Mouse (Mus musculus) E14TG2a.4 (cell line): ENCODE measurements around the gene 1110065P20Rik.

Experiments used
- H3K27me3 ChIP-seq: 2 replicates; pipeline ENCODE4 v1.6.1; 2014; ENCODE audit warnings: low read length, control low read depth; ENCODE audit not compliant: insufficient read depth
- H3K36me3 ChIP-seq: 2 replicates; pipeline ENCODE4 v1.6.1; 2014; ENCODE audit warnings: low read length, control low read depth; ENCODE audit not compliant: insufficient read depth
- H3K4me1 ChIP-seq: replicated peaks from 2 replicates; pipeline ENCODE4 v1.6.1; 2014; ENCODE audit warnings: low read depth, low read length, control low read depth
- H3K4me3 ChIP-seq: replicated peaks from 2 replicates; pipeline ENCODE4 v1.5.1; 2014; ENCODE audit warnings: mild to moderate bottlenecking, low read length
- H3K9me3 ChIP-seq: 2 replicates; pipeline ENCODE4 v1.6.1; 2014; ENCODE audit warnings: low read length, control low read depth
- CTCF ChIP-seq: conservative IDR thresholded peaks from 2 replicates; pipeline ENCODE4 v1.5.1; 2014; ENCODE audit warnings: low read length
- NANOG ChIP-seq: IDR thresholded peaks from 2 replicates; pipeline ENCODE4 v1.6.1; 2014; ENCODE audit warnings: borderline replicate concordance, low read length, mixed read lengths
- POU5F1 ChIP-seq: IDR thresholded peaks from 2 replicates; pipeline ENCODE4 v1.6.1; 2014; ENCODE audit warnings: low read length, borderline replicate concordance

Gene 1110065P20Rik

DNA sequence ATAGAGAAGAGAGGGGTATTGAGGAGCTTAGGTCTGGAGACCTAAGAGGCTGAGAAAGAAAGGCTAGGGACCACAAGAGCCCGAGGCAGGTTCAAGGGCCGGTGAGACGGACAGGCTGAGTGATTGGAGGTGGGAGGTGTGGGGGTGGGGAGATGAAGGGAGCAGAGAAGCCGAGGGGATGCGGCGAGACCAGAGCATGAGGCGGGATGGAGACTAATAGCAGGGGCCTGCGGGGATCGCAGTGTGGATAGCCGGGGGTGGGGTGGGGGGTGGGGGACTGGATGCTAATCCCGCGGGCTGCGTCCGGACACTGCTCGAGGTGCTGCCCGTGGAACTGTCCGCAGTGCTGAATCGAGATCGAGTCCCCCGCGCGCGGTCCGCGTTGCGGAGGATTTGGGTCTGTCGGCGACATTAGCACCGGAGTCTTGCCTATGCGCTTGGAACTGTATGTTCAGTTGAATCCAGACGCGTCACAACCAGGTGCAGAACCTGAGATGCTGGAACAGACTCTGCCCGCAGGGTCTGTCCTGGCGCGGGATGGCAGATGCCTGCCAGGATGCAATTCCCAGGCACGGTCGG is 31.2 kb upstream of the 1110065P20Rik start:
- peaks cover 45% of the 10 kb centered on the region for H3K4me1 ChIP-seq
- no peaks in the 10 kb centered on the region for H3K36me3 ChIP-seq
- H3K27me3 ChIP-seq, result peaks cover 86% of the 10 kb centered on the region
- peak overlapping the region; percentile 80 for H3K4me3 ChIP-seq
- TF ChIP-seq NANOG, result no peak
- TF ChIP-seq POU5F1, result no peak
- peaks cover 6% of the 10 kb centered on the region for H3K9me3 ChIP-seq

DNA sequence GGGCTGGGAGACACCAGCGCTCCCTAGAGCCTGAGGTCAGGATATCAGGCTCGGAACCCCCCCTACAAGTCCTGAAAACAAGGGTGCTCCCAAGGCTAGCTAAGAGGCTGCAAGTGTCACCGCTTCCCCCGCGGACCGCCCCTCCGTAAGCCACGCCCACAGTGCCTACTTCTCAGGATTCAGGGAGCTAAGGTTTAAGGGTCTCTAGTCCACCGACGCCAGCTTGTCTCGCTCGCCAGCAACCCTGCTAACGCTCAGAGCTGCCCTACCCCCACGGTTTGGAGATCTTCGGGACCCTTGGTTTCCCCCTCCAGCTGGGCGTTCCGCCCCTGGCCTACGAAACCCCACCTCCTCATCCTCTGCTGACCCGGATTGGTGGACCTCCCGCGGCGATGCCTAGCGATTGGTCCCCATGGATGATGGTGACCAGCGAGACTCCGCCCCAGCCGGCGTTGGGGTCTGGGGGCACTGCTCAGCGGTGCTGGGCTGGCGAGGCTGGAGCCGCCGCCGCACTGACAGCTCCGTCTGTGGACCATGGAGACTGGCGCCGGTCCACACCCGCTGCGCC is 30.4 kb upstream of the 1110065P20Rik start:
- H3K9me3 ChIP-seq, result peaks cover 6% of the 10 kb centered on the region
- H3K36me3 ChIP-seq, result no peaks in the 10 kb centered on the region
- peaks cover 78% of the 10 kb centered on the region for H3K27me3 ChIP-seq
- H3K4me3 ChIP-seq, result peak overlapping the region; percentile 80
- peaks cover 45% of the 10 kb centered on the region for H3K4me1 ChIP-seq
- TF ChIP-seq NANOG (no peak), CTCF (no peak), POU5F1 (no peak)

GRCm38 (mm10) chr4:124880599-124880998 is 29.6 kb upstream of the 1110065P20Rik start, which contains the start of gene Epha10:
Gene Epha10, plus strand, starts transcription at chr4:124880899.
- Histone ChIP-seq H3K4me3 (peak within 1 kb of the TSS; percentile 80), H3K27me3 (peaks cover 70% of the 10 kb centered on the region)
- TF ChIP-seq NANOG (no peak), POU5F1 (no peak), CTCF (no peak)

GRCm38 (mm10) chr4:124872719-124873118 is 21.7 kb upstream of the 1110065P20Rik start:
- Histone ChIP-seq H3K36me3 (no peaks in the 10 kb centered on the region), H3K27me3 (no peaks in the 10 kb centered on the region; the same call in none of the 2 replicates), H3K9me3 (no peaks in the 10 kb centered on the region), H3K4me1 (0 out of 2 replicates have a peak, but pooled peaks cover 4% of the 10 kb centered on the region), H3K4me3 (no peak overlapping the region)
- TF ChIP-seq CTCF (peak; percentile 99), NANOG (no peak), POU5F1 (no peak)

More at GRCm38 (mm10) chr4:124880599-124880998, 29.6 kb upstream of the 1110065P20Rik start, which contains the start of gene Epha10:
- H3K4me1 ChIP-seq, result peaks cover 38% of the 10 kb centered on the region
- no peaks in the 10 kb centered on the region for H3K36me3 ChIP-seq
- peaks cover 6% of the 10 kb centered on the region for H3K9me3 ChIP-seq

DNA sequence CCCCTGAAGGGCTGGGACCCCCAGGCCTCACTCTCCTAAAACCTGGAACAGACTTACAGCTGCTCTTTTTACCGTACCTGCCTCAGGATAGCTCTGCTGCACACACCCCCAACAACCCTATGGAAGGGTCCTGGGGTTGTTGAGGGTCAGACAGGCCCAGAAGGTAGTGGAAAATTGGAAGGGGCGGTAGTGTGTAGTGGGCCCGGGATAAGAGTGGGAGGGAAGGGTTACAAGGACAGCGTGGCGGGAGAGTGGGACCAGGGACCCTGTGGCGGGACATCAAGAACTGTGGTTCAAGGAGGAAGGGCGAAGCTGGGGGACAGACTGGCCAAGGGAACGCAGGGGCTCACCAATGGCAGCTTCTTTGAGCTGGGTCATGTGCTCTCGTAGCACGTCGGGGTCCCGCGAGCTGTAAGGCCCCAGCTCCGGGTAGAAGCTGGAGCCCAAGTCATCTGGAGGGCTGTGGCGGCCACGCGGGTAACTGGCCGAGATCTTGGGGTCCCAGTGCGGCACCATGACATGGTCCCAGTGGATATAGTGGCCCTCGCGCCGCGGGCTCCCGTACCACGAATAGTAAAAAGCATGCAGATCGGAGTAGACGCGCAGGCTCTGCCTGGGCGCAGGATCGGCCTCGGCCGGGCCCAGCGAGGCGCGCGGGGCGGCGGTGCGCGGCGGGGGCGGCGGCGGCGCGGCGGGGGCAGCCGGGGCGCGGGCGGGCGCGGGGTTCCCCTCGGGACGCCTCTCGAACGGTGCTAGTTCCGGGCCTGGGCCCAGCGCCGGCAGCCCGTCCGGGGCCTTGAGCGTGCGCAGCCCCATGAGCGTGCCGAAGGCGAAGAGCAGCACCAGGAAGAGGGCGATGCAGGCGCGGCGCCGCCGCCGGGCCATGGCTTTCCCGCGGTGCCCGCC is 10.5 kb upstream of the 1110065P20Rik start, which contains the start of gene Maneal:
TSS of gene Maneal (minus strand) at position 889 of the 906 bp plus-strand sequence.
- H3K36me3 ChIP-seq, result peaks cover 36% of the 10 kb centered on the region
- peaks cover 8% of the 10 kb centered on the region; the same call in 1 of the 2 replicates for H3K27me3 ChIP-seq
- no peaks in the 10 kb centered on the region for H3K9me3 ChIP-seq
- peaks cover 37% of the 10 kb centered on the region for H3K4me1 ChIP-seq
- no peak for TF ChIP-seq POU5F1
- no peak for TF ChIP-seq NANOG
- no peak for TF ChIP-seq CTCF
- peak within 1 kb of the TSS; percentile 83 for H3K4me3 ChIP-seq

GRCm38 (mm10) chr4:124860446-124860845 is 9.4 kb upstream of the 1110065P20Rik start:
- Histone ChIP-seq H3K4me1 (peaks cover 48% of the 10 kb centered on the region), H3K9me3 (no peaks in the 10 kb centered on the region), H3K4me3 (no peak overlapping the region), H3K36me3 (peaks cover 47% of the 10 kb centered on the region), H3K27me3 (peaks cover 8% of the 10 kb centered on the region; the same call in 1 of the 2 replicates)
- TF ChIP-seq NANOG (no peak), CTCF (no peak), POU5F1 (no peak)

DNA sequence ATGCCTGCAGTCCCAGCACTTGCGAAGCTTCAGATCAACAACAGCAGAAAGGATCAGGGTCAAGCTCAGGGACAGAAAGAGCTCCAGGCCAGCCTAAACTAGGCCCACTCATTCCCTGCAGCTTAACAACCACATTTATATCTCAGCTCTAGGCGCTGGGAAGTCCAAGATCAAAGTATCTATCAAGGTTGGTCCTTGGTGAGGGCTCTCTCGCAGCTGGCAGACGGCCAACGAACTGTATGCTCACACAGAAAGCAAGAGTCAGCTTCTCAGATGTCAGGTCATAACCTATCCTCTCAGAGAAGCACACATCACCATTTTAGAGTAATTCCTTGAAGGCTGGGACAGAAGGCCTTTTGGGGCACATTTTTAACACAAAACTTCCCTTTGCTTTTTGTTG is 7.4 kb upstream of the 1110065P20Rik start:
- Histone ChIP-seq H3K27me3 (peaks cover 8% of the 10 kb centered on the region; the same call in 1 of the 2 replicates), H3K36me3 (peaks cover 67% of the 10 kb centered on the region), H3K9me3 (no peaks in the 10 kb centered on the region), H3K4me3 (no peak overlapping the region), H3K4me1 (peaks cover 64% of the 10 kb centered on the region)
- TF ChIP-seq POU5F1 (no peak), NANOG (no peak), CTCF (no peak)

GRCm38 (mm10) chr4:124856294-124856693 is 5.3 kb upstream of the 1110065P20Rik start:
- H3K9me3 ChIP-seq, result no peaks in the 10 kb centered on the region
- TF ChIP-seq POU5F1 (no peak), CTCF (no peak), NANOG (no peak)
- 0 out of 2 replicates have a peak overlapping the region, but pooled peaks have one; percentile 17 for H3K4me3 ChIP-seq
- H3K36me3 ChIP-seq, result peaks cover 85% of the 10 kb centered on the region
- H3K27me3 ChIP-seq, result peaks cover 5% of the 10 kb centered on the region; the same call in 1 of the 2 replicates
- H3K4me1 ChIP-seq, result peaks cover 72% of the 10 kb centered on the region
